Mouse (Mus musculus) CH12.LX (cell line): ENCODE results near the gene Stk36. TPM values are rescaled to one million over a fixed set of nuclear protein-coding genes. Genes with fewer than 3 reads are reported as not detected.

ENCODE experiments used
- DNase-seq: peaks from one replicate; pipeline ENCODE4 v3.0.0-alpha.2; 2013; ENCODE audit errors: extremely low read depth
- H3K27ac ChIP-seq: 2 replicates; pipeline ENCODE4 v1.5.1; 2012; ENCODE audit warnings: low read depth, mild to moderate bottlenecking, control low read depth, moderate library complexity; ENCODE audit not compliant: insufficient read depth
- H3K27me3 ChIP-seq: replicated peaks from 2 replicates; pipeline ENCODE3; 2012; ENCODE audit warnings: inconsistent platforms
- H3K36me3 ChIP-seq, 2 experiments: replicated peaks in 1 of 2; 2 replicates each; pipeline versions ENCODE3 to v1.6.1; 2012; ENCODE audit warnings: inconsistent platforms in 1 of 2, low read length in 1 of 2, mild to moderate bottlenecking in 1 of 2, mixed read lengths in 1 of 2, moderate library complexity in 1 of 2; ENCODE audit not compliant: control insufficient read depth in 1 of 2, insufficient read depth in 1 of 2
- H3K4me1 ChIP-seq, 2 experiments: 2 replicates each; pipeline ENCODE4 v1.6.1; 2012; ENCODE audit warnings: inconsistent platforms in 1 of 2, moderate library complexity in 1 of 2; ENCODE audit not compliant: insufficient read depth in 2 of 2, control insufficient read depth in 1 of 2
- H3K4me2 ChIP-seq: 2 replicates; pipeline ENCODE4 v1.6.1; 2012; ENCODE audit warnings: low read depth, mild to moderate bottlenecking, control low read depth; ENCODE audit not compliant: poor library complexity, insufficient read depth, severe bottlenecking
- H3K4me3 ChIP-seq, 3 experiments: fragments of 150-350 bp in 1 of 3; sonication (generic) in 1 of 3; replicated peaks in 1 of 3; 2 replicates each; pipeline versions ENCODE3 to v1.5.1; 2011 to 2012; ENCODE audit warnings: low read depth in 2 of 3, low read length in 2 of 3, mild to moderate bottlenecking in 2 of 3, moderate library complexity in 2 of 3, control low read depth in 1 of 3, improper control_type of control experiment in 1 of 3, inconsistent platforms in 1 of 3, mixed read lengths in 1 of 3; ENCODE audit not compliant: poor library complexity in 1 of 3
- H3K79me2 ChIP-seq: replicated peaks from 2 replicates; pipeline ENCODE4 v1.6.1; 2012; ENCODE audit warnings: mild to moderate bottlenecking, moderate library complexity; ENCODE audit not compliant: control insufficient read depth, poor library complexity, insufficient read depth, severe bottlenecking; ENCODE audit errors: extremely low read depth
- H3K9ac ChIP-seq: 2 replicates; pipeline ENCODE4 v1.6.1; 2012; ENCODE audit warnings: low read depth, mild to moderate bottlenecking, control low read depth, moderate library complexity; ENCODE audit not compliant: insufficient read depth
- H3K9me3 ChIP-seq: replicated peaks from 2 replicates; pipeline ENCODE3; 2012; ENCODE audit warnings: low read length, inconsistent platforms, mixed read lengths
- BHLHE40 ChIP-seq: IDR thresholded peaks from 2 replicates; pipeline ENCODE4 v1.6.1; 2011; ENCODE audit warnings: mild to moderate bottlenecking, low read depth, low read length, improper control_type of control experiment
- CHD2 ChIP-seq: IDR thresholded peaks from 2 replicates; pipeline ENCODE4 v1.6.1; 2011; ENCODE audit warnings: low read length, improper control_type of control experiment
- E2F4 ChIP-seq: IDR thresholded peaks from 2 replicates; pipeline ENCODE4 v1.6.1; 2011; ENCODE audit warnings: low read depth, low read length, improper control_type of control experiment; ENCODE audit not compliant: insufficient replicate concordance
- HCFC1 ChIP-seq: IDR thresholded peaks from 2 replicates; pipeline ENCODE4 v1.6.1; 2012; ENCODE audit warnings: low read depth, mild to moderate bottlenecking, inconsistent platforms, low read length, improper control_type of control experiment
- IRF4 ChIP-seq: IDR thresholded peaks from 2 replicates; pipeline ENCODE4 v1.6.1; 2014; ENCODE audit warnings: low read depth, mild to moderate bottlenecking, inconsistent platforms, low read length, improper control_type of control experiment
- JUND ChIP-seq: conservative IDR thresholded peaks from 2 replicates; pipeline ENCODE4 v1.6.1; 2011; ENCODE audit warnings: low read depth, low read length, improper control_type of control experiment
- KAT2A ChIP-seq: IDR thresholded peaks from 2 replicates; pipeline ENCODE4 v1.6.1; 2012; ENCODE audit warnings: low read length, improper control_type of control experiment, inconsistent platforms; ENCODE audit not compliant: insufficient replicate concordance
- MAFK ChIP-seq: IDR thresholded peaks from 2 replicates; pipeline ENCODE4 v1.6.1; 2011; ENCODE audit warnings: low read length, improper control_type of control experiment; ENCODE audit not compliant: insufficient replicate concordance
- MAZ ChIP-seq: IDR thresholded peaks from 2 replicates; pipeline ENCODE4 v1.6.1; 2012; ENCODE audit warnings: low read depth, mild to moderate bottlenecking, inconsistent platforms, low read length, improper control_type of control experiment, moderate library complexity
- NELFE ChIP-seq: IDR thresholded peaks from 2 replicates; pipeline ENCODE4 v1.6.1; 2011; ENCODE audit warnings: low read depth, low read length, improper control_type of control experiment
- SMC3 ChIP-seq: IDR thresholded peaks from 2 replicates; pipeline ENCODE4 v1.6.1; 2011; ENCODE audit warnings: low read depth, low read length, improper control_type of control experiment
- UBTF ChIP-seq: IDR thresholded peaks from 2 replicates; pipeline ENCODE4 v1.6.1; 2012; ENCODE audit warnings: low read depth, mild to moderate bottlenecking, inconsistent platforms, low read length, improper control_type of control experiment, moderate library complexity
- ZC3H11A ChIP-seq: IDR thresholded peaks from 2 replicates; pipeline ENCODE4 v1.6.1; 2012; ENCODE audit warnings: low read depth, mild to moderate bottlenecking, inconsistent platforms, low read length, improper control_type of control experiment
- ZMIZ1 ChIP-seq: IDR thresholded peaks from 2 replicates; pipeline ENCODE4 v1.6.1; 2012; ENCODE audit warnings: low read depth, mild to moderate bottlenecking, inconsistent platforms, low read length, improper control_type of control experiment
- ZNF384 ChIP-seq: IDR thresholded peaks from 2 replicates; pipeline ENCODE4 v1.6.1; 2012; ENCODE audit warnings: low read depth, low read length, improper control_type of control experiment, inconsistent platforms
- dilution Hi-C: fragments of 300-500 bp; cut with MboI; formaldehyde crosslinking; loops from 2 replicates; pipeline ENCODE4 v1.14.3; 2020; ENCODE audit warnings: low sequenced_read_pairs; ENCODE audit not compliant: extremely low pct_unique_long_range_greater_than_20kb, extremely low pct_ligation_motif_present
- in situ Hi-C: fragments of 300-500 bp; cut with MboI; formaldehyde crosslinking; loops from 3 replicates; pipeline ENCODE4 v1.14.3; 2019; ENCODE audit warnings: low sequenced_read_pairs, low pct_ligation_motif_present, low pct_unique_long_range_greater_than_20kb, mixed read lengths
- polyA plus RNA-seq: library from polyadenylated mRNA; unstranded; fragments of >175 nt; gene quantifications from 2 replicates; pipeline ENCODE4 v1.2.1, GENCODE M21; 2012; ENCODE audit warnings: low read depth; ENCODE audit not compliant: insufficient read length
- total RNA-seq, 2 experiments: library from RNA; depleted of rRNA; stranded (reverse); fragments of 300-350 nt in 1 of 2; fragments of >200 nt in 1 of 2; gene quantifications; 2 replicates each; pipeline ENCODE4 v1.2.3; 2012 to 2014

Gene Stk36
- total and polyA plus RNA-seq, 3 experiments, result 0.40 to 1.8 (median 0.81) TPM

DNA sequence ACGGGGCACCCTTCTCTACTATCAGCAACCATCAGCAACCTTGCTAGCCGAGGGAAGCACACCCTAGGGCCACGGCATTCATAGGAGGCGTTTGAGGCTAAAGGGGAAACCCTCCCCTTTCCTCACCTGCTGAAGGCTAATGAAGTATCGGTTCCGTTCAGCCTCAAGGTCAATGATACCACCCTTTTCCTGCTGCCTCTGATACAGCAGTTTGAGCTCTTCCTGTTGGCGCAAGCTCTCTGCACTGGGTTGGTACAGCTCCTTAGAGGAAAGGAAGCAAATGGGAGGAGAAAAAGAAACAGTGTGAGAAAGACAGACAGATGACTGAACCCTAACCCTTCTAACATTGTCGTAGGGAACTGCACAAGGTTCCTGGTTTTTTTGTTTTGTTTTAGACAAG, 6.8 kb upstream of the Stk36 start:
- TF ChIP-seq UBTF, result no peak
- TF ChIP-seq IRF4, result peak; percentile 39; the same call in 1 of the 2 replicates
- TF ChIP-seq MAZ, result no peak
- 0 out of 2 replicates have a peak, but pooled peaks have one; percentile 42 for TF ChIP-seq ZMIZ1
- TF ChIP-seq, all 38 proteins: peak for 2
- no peaks in the 10 kb centered on the region for H3K9me3 ChIP-seq
- in situ Hi-C loops, result no loop called here
- no peak overlapping the region for H3K9ac ChIP-seq
- H3K4me3 ChIP-seq, result no peak overlapping the region
- H3K27me3 ChIP-seq, result no peaks in the 10 kb centered on the region
- peaks cover 6 to 42% of the 10 kb centered on the region in 2 experiments; a peak in 3 of 4 replicates for H3K4me1 ChIP-seq
- H3K27ac ChIP-seq, result peak overlapping the region; percentile 10; the same call in 1 of the 2 replicates
- H3K79me2 ChIP-seq, result peaks cover 2% of the 10 kb centered on the region
- H3K36me3 ChIP-seq, result peaks cover 60 to 87% of the 10 kb centered on the region in 2 experiments
- H3K4me2 ChIP-seq, result no peak overlapping the region
- DNase-seq, result peak; percentile 72
- dilution Hi-C loops, result no loop called here

DNA sequence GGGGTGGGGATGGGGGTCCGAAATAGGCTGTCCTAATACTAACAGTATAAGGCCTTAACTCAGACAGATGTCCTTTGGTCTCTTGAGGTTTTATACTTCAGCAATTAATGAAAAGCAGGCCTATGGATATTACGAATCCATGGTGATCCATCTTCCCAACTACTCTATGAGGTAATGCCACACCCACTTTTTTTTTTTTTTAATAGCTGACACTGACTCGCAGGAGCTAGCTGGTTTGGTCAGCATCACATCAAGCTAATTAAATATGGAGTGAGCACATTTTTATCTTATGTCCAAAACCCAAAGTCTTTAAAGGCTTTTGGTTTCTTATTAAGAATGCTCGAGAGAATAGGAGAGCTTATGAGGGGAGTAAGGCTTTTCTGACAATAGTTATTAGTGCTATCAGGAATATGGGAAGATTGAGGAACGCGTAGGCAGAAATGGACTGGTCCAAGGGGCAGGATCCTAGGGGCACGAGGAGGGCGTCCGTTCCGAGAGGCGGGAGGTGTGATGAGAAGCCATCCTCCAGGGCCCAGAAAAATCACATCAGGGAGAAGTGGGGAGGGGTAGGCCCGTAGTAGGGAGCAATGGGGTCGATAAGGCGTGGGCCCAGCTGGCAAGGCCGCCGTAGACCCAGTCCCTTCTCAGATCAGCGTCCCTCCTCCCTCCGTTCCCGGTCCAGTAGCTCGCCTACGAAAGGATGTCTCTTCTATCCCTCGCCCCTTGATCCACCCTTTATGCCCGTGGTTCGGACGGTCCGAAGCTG, 561 bp upstream of the Stk36 start:
- dilution Hi-C loops, result no loop called here
- TF ChIP-seq BHLHE40, result no peak
- TF ChIP-seq ZNF384, result 0 out of 2 replicates have a peak, but pooled peaks have one; percentile 21
- TF ChIP-seq HCFC1, result no peak
- no peak for TF ChIP-seq JUND
- TF ChIP-seq CHD2, result no peak
- TF ChIP-seq NELFE, result no peak
- no peak for TF ChIP-seq UBTF

DNA sequence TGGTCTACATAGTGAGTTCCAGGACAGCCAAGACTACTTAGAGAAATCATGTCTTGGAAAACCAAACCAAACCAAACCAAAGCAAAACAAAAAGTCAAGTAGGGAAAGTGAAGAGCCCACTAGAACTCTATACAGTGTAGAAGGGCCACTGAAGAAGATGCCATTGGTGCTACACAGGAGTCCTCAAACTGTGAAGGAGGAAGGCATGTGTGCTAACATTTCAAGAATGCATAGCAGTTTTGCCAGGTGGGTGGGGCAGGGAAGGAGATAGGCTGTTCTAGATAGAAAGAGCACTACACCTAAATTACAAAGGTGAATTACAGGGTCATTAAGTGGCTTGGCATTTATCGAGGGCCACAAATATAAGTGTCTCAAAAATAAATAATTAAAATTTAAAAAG, 22.9 kb downstream of the Stk36 start:
- H3K4me2 ChIP-seq, result no peak overlapping the region
- TF ChIP-seq MAFK (no peak), CHD2 (no peak), E2F4 (no peak), SMC3 (no peak), KAT2A (no peak), MAZ (no peak), JUND (no peak), ZC3H11A (no peak)
- H3K27ac ChIP-seq, result no peak overlapping the region
- no peak overlapping the region for H3K9ac ChIP-seq
- no peaks in the 10 kb centered on the region for H3K36me3 ChIP-seq
- H3K27me3 ChIP-seq, result no peaks in the 10 kb centered on the region
- H3K4me3 ChIP-seq, result no peak overlapping the region
- H3K4me1 ChIP-seq, result 0 out of 4 replicates have a peak, but pooled peaks cover 0 to 4% of the 10 kb centered on the region in 2 experiments
- dilution Hi-C loops (no loop called here), in situ Hi-C loops (no loop called here)
- no peaks in the 10 kb centered on the region for H3K79me2 ChIP-seq
- no peak for DNase-seq
- no peaks in the 10 kb centered on the region for H3K9me3 ChIP-seq

More for the DNA sequence above, 561 bp upstream of the Stk36 start:
- Histone ChIP-seq H3K27me3 (no peaks in the 10 kb centered on the region), H3K4me2 (peak overlapping the region; percentile 84), H3K27ac (peak overlapping the region; percentile 39), H3K4me3 (peak overlapping the region; percentile 93 to 99 (median 99)), H3K79me2 (peaks cover 16% of the 10 kb centered on the region), H3K9me3 (no peaks in the 10 kb centered on the region), H3K9ac (peak overlapping the region; percentile 80), H3K36me3 (peaks cover 15 to 35% of the 10 kb centered on the region in 2 experiments), H3K4me1 (peaks cover 2 to 27% of the 10 kb centered on the region in 2 experiments; a peak in 3 of 4 replicates)
- DNase-seq, result no peak
- in situ Hi-C loops, result no loop called here
